Mouse (Mus musculus) gastrocnemius, adult 18-20 months (tissue): Measurements from ENCODE around the gene Zc2hc1b. TPM values are rescaled to one million over a fixed set of nuclear protein-coding genes. Genes with fewer than 3 reads are reported as not detected.

ENCODE experiments used
- DNase-seq: peaks from one replicate; pipeline ENCODE4 v3.0.0; 2021; ENCODE audit warnings: low spot score
- total RNA-seq, 2 experiments: library from RNA; stranded (reverse); gene quantifications; 2 replicates each; pipeline ENCODE4 v1.2.3; 2021

Gene Zc2hc1b
- total RNA-seq, 2 experiments from 2014 or later: not detected

DNA sequence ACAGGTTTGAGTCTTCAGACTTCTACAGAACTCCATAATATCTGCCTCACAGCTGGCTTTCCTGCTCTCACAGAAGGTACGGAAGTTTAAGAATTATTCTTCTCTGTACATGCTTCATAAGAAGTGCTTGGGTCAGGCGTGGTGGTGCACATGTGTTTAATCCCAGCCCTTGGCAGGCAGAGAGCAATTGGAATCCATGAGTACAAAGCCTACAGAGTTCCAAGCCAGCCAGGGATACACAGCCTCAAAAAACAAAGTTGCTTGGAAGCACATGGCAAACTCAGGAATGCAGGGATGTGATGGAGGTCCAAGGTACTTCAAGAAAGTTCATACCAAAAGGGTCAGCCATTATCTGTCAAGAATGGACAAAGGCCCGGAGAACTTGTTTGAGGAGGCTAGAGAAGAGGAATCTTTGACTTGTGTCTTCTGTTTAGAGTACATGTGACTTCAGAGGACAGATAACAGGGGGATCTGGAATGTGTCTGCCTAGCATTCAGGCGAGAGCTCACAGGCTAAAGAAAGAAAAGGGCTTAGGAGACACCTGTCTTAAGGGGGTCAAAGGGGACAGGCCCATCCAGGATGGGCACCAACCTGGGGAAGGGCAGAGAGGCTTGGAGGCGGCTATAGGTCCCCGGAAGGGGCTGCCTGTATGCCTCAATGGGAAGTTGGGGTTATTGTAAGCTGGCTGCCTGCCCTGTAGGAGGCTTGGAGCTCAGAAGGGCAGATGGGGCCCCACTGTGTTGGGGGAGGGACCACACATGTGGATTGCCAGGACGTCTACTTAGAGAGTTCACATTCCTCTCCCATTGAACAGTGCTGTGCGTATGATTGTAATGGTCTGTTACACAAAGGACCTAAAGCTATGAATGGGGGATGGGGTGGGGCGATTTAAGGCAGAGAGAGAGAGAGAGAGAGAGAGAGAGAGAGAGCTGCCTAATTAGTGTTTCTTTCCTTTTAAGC lies 60.8 kb downstream of the Zc2hc1b start:
- no peak for DNase-seq

DNA sequence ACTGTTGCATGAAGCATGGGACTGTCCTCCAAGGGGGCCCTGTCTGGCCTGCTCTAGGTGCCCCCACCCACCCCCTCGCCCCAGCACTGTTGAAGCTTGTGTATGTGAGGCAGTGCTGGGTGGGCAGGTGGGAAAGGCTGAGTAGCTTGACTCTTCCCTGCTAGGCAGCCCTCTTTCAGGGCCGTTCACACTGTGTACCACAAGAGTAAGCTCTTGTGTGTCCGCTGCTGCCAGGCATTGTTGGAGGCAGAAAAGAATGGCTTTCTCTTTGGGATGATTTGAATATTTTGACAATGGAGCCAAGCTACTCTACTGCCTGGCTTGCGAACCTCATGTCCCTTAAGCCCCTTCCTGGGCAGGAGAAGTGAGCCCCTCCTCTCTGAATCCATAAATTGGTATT lies 62.8 kb downstream of the Zc2hc1b start:
- no peak for DNase-seq

DNA sequence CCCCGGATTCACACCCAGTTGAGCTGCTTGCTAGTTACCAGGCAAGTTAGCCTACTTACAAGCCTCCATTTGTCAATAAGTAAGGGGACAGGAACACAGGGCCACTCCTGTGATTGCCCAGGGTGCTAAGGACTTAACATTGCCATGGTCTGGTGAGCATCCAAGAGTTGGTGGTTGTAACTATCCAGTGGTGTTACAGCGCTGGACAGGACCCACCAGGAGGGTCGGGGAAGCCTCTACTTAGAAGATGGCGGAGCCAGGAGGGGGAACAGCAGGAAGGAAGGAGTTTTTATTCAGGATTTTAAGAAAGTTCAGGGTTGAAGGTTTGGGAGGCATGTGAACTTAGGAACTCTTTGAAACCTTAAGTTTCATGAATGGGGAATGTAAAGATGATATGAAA lies 64.2 kb downstream of the Zc2hc1b start:
- no peak for DNase-seq

DNA sequence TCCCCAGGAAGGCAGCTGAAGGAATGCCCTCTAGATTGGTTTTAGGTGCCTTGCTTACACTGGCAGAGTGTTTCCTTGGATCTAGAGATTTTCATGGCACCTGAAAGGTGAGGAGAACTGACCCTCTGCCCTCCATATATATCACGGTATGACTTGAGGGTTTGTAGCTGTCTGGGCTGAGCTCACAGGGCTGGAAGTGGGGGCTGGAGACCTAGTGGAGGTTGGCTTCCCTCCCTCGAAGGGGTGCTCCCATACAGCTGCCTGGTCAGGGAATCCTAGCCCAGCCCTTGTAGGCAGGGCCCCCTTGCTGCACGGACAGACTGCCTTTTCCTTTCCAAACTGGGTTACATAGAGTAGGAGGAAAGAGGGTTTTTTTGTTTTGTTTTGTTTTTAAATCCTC lies 65.0 kb downstream of the Zc2hc1b start:
- DNase-seq: no peak

DNA sequence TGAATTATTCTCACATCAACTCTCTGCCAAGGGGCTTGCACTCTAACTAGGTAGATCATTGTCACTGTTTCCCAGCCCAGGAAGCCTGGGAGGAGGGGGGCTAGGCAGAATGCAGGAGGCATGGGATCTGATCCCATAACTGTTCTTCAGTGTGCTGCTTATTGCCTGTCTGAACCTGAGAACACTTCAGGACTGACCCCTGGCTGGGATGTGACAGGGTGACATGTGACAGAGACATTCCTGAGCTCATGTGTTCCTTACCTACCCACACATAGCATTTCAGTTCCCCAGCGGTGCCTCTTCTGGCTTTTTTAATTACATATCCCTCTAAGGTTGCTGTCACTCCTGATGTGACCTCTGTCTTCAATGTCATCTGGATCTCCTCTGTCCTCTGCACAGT lies 68.0 kb downstream of the Zc2hc1b start:
- no peak for DNase-seq

DNA sequence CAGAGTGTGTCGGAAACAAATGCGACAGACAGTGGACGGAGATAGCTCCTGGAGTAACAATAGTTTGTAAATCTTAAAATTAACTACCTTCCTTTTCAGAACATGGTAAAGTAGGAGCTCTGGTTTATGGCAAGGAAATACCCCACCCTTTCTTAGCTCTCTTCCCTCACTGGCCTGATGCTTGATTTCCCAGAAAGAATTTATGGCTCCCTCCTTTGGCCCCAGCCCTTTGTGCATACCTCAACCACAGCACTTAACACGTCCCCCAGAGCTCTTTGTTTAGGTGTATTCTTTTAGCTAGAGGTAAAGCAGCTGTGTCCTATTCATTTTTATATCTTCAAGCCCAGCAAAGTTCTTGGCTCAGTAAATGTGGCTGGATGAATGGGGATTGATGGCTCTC lies 69.0 kb downstream of the Zc2hc1b start:
- no peak for DNase-seq

DNA sequence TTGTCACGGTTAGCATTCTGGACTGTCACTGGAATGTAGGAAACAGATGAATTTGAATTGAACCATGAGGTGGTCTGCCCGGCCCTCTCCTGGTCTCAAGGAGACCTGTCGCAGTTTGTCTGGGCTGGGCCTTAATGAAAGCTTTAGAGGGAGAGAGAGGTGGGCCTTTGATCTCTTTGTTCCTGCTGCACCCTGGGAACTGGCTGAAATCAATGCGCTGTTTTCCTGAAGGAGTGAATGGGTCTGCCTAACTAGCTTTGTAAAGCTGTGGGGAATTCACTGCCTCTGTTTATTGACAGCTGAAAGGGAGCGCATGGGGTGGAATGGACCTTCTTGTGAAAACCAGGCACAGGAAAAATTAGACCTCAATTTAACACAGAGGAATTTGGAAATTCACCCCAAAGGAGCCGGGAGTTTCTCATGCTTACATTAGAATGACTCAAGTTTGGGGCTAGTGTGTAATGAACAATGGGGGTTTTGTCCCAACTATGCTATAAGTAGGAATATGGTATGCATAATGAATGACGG lies 69.7 kb downstream of the Zc2hc1b start:
- no peak for DNase-seq

DNA sequence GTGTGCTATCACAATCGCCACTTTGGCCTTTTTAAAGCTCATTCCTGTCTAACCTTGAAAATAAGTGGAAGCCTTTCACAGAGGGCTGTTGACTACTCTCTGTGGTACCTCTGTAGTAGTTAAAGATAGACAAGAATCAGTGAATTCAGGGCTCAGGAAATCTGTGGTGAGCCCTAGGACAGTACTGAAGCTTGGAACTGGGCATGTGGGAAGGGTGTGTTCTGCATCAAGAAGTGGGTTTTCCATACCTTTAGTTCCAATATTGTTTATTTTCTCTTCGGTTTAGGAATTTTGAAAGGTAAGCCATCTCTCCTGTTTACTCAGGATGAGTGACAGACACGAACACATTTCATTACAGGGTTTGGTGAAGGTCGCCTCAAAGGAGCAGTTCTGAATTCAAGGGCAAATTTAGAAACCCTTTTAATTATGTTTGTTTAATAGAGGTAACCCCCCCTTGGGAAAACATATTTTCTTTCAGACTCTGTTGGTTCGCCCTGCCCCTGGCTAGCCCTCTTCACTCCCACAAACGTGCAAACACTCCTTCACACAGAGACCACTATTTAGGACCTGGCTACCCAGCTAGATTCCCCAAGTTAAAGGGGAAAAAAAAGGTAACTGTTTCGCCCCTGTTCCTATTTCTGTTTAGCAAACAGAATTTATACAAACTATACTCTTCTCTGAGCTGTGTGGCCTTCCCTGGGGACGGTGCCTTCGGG lies 70.8 kb downstream of the Zc2hc1b start:
- no peak for DNase-seq

DNA sequence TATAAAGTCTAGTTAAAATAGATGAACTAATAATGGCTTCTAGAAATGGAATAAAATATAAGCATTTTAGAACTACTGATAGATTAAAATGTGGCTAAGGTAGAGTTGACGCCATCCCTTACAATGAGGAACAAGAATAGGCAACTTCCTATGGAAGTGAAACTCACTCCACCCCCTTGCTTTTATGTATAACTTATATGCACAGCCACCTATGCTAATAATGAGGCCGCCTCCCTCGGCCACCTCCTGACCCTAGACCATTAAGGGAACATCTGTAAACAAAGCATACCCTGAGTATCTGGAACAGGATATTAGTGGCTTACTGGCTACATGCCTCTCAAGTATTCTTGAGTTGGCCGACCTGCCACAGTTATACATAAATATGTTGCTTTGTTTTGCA lies 74.0 kb downstream of the Zc2hc1b start:
- DNase-seq: no peak

DNA sequence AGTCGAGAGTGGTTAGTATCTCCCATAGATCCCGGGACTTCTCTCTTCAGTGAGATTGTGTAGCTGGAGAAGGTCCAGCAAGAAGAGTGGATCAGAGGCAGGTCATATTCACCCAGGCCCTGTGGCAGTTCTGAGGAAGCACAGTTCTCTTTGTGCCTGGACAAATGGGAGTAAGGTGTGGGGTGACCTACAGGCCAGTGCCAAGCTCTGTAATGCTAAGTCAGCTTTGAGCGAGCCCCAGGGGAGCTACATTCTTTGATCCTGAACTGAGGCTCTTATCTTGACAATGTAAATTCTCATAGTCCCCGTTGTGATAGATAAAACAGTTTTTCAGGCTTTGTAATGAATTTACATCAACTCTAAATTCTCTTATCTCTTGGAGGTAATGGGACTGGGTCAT lies 75.5 kb downstream of the Zc2hc1b start:
- no peak for DNase-seq

DNA sequence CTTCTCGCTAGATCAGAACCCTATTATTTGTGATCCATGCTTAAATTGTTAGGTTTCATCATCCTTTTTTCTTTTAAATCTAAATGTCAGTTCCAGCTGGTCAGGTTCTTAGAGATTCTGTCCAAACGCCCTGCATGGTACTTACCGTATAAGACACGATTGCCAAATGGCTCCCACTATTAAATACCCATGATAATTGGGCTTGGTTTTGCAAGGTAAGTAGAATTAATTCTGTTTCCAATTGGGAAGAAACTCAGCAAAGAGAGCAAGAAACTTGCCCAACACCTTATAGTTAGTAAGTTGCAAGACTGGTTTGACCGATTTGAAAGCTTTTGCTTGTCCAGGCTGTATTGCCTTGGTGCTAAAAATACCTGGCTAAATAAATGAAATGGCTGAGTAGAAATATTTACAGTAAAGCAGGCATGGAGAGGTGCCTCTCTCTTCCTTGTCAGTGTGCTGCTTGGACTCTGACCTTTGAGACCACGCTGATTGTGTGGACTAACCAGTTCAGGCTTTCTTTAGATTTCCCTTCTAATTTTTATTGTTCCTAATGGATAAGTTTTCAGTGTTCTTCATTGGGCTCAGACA lies 77.7 kb downstream of the Zc2hc1b start:
- DNase-seq: no peak

Other genes starting within 250 kb of the Zc2hc1b start
- gene Stx11, start 213.7 kb downstream of the Zc2hc1b start, total RNA-seq: under 1 TPM; 0.46 to 0.47 TPM
- gene Sf3b5, start 172.7 kb downstream of the Zc2hc1b start, total RNA-seq: 1 to 10 TPM; 5.2 to 5.7 TPM
- 1 to 10 TPM in 1 of 2 experiments, under 1 TPM in 1; 0.88 to 1.1 TPM for gene Plagl1, start 117.5 kb downstream of the Zc2hc1b start, total RNA-seq
- gene Ltv1, start 15.1 kb upstream of the Zc2hc1b start, total RNA-seq: 10 to 100 TPM; 24.9 to 31.5 TPM